ENCODE assay signal across 20 mouse cellular contexts in the genomic region with DNA sequence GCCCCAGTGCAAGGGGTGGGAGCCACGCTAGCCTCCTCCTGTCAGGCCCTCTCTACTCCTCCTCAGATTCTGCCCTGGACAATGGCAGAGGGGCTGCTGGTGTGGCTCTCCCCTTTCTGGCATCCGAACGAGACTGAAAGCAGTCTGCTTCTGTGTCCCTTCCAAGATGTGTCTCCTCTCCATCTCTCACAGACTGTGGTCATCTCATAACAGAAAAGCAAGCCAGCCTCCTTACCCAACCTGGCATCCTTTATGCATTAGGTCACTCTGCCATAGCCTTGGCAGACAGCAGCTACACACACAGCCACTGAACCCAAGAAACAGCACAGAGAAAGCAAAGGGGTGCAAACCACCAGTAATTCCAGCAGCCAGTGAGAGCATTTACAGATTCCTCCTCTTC.
A peak's percentile ranks its signal among the peaks of the same experiment; 100 is the strongest.
DNase-seq lines count a peak whose midpoint lies in the region; ATAC-seq lines count a peak whose summit lies in the region.
"Had no signal": no experiment of that assay in that cellular context is flagged by ENCODE, and none has a peak within 500 bp of the region (broad histone marks: within the 10 kb centered on the region; RNA-seq: fewer than 3 reads in every experiment).

No protein-coding gene starts in this region.

- 82% methylated on average over 3 of the region's 3 CpGs for WGBS in embryonic facial prominence, embryonic 13.5 days
- 73% methylated on average over 3 of the region's 3 CpGs for WGBS in embryonic facial prominence, embryonic 10.5 days

- H3K27me3 ChIP-seq in embryonic facial prominence, embryonic 13.5 days: no peaks in the 10 kb centered on the region
- no peaks in the 10 kb centered on the region for H3K27me3 ChIP-seq in embryonic facial prominence, embryonic 10.5 days (replicated peaks; ENCODE audit: low read depth, poor library complexity, severe bottlenecking)
- H3K27me3 ChIP-seq: heart, embryonic 15.5 days had no signal

- H3K4me3 ChIP-seq in embryonic facial prominence, embryonic 13.5 days: no peak overlapping the region
- H3K4me3 ChIP-seq in embryonic facial prominence, embryonic 10.5 days: no peak overlapping the region
- H3K4me3 ChIP-seq: heart, adult 2 months; heart, embryonic 15.5 days; hindbrain, embryonic 10.5 days had no signal

- ATAC-seq in embryonic facial prominence, embryonic 13.5 days (ENCODE audit: insufficient number of reproducible peaks, insufficient read depth, low FRiP score, low TSS enrichment, low read depth): no peak
- ATAC-seq in activated CD4-positive, CD25-positive, alpha-beta regulatory T cell, adult 4 months: no peak
- ATAC-seq: forebrain, embryonic 16.5 days; intestine, postnatal 0 days; Patski had no signal

- no peaks in the 10 kb centered on the region for H3K36me3 ChIP-seq in embryonic facial prominence, embryonic 13.5 days
- no peaks in the 10 kb centered on the region for H3K36me3 ChIP-seq in embryonic facial prominence, embryonic 10.5 days (replicated peaks)
- H3K36me3 ChIP-seq: heart, embryonic 15.5 days; hindbrain, embryonic 10.5 days had no signal

- H3K4me1 ChIP-seq in embryonic facial prominence, embryonic 13.5 days: peaks cover 8% of the 10 kb centered on the region
- no peaks in the 10 kb centered on the region for H3K4me1 ChIP-seq in embryonic facial prominence, embryonic 10.5 days
- H3K4me1 ChIP-seq: heart, embryonic 15.5 days; hindbrain, embryonic 10.5 days had no signal

- H3K27ac ChIP-seq in embryonic facial prominence, embryonic 13.5 days: 0 out of 2 replicates have a peak overlapping the region, but pooled peaks have one; percentile 49
- H3K27ac ChIP-seq in embryonic facial prominence, embryonic 10.5 days (replicated peaks): no peak overlapping the region; the same call in 1 of the 2 replicates
- H3K27ac ChIP-seq: heart, adult 2 months; heart, embryonic 15.5 days; hindbrain, embryonic 10.5 days; hindbrain, embryonic 14.5 days had no signal

- H3K9me3 ChIP-seq in embryonic facial prominence, embryonic 13.5 days: no peaks in the 10 kb centered on the region
- no peaks in the 10 kb centered on the region for H3K9me3 ChIP-seq in embryonic facial prominence, embryonic 10.5 days
- H3K9me3 ChIP-seq: heart, embryonic 15.5 days; hindbrain, embryonic 10.5 days had no signal

- DNase-seq in embryonic facial prominence, embryonic 10.5 days (ENCODE audit: low spot score): no peak
- peak; percentile 10 for DNase-seq in Muller cell, postnatal 12 days (ENCODE audit: inconsistent ontology term)
- peak; percentile 30 for DNase-seq in cerebellum, adult 11-12 months
- DNase-seq in cerebellum, adult 9-10 months: peak; percentile 44
- no peak for DNase-seq in adrenal gland, postnatal 25 days
- DNase-seq in left cerebral cortex, adult 11 months (ENCODE audit: low spot score): no peak
- DNase-seq: adrenal gland, adult 2 months; adrenal gland, postnatal 36 days; gastrocnemius, postnatal 10 days; heart, adult 2 months; kidney, adult 8-10 months had no signal

- H3K9ac ChIP-seq in embryonic facial prominence, embryonic 13.5 days: no peak overlapping the region
- H3K9ac ChIP-seq: heart, embryonic 15.5 days; hindbrain, embryonic 14.5 days had no signal

- H3K4me2 ChIP-seq in embryonic facial prominence, embryonic 13.5 days: no peak overlapping the region
- H3K4me2 ChIP-seq: heart, embryonic 11.5 days; heart, embryonic 15.5 days; hindbrain, embryonic 14.5 days had no signal

Comparison
In these comparisons a context has a peak if more than half of its experiments do, and no peak if none do; other contexts are left out.
1. DNase-seq: peak in Muller cell, postnatal 12 days (single experiment), cerebellum, adult 11-12 months (single experiment) and cerebellum, adult 9-10 months (single experiment); none in embryonic facial prominence, embryonic 10.5 days (single experiment), adrenal gland, postnatal 25 days (single experiment) and left cerebral cortex, adult 11 months (single experiment).